Mouse (Mus musculus) hematopoietic stem cell, adult 5-6 weeks (primary cell): Measurements from ENCODE around the gene Actr1a. TPM values are rescaled to one million over a fixed set of nuclear protein-coding genes. Genes with fewer than 3 reads are reported as not detected.

ENCODE experiments used
- ATAC-seq, 2 experiments: fragments of 125-278 bp in 1 of 2; replicated peaks in 1 of 2; 2 replicates each; pipeline ENCODE4 v1.8.0; 2016 to 2017; ENCODE audit warnings: inconsistent platforms in 2 of 2, mild to moderate bottlenecking in 2 of 2, moderate number of reproducible peaks in 2 of 2, low read depth in 1 of 2, moderate TSS enrichment in 1 of 2; ENCODE audit not compliant: low FRiP score in 2 of 2, poor library complexity in 2 of 2, severe bottlenecking in 2 of 2, insufficient read depth in 1 of 2, low TSS enrichment in 1 of 2
- total RNA-seq: library from RNA; stranded (forward); fragments of 172-1452, 232-1000 nt; gene quantifications from 2 replicates; pipeline ENCODE4 v1.2.3, GENCODE M21; 2017

The Actr1a gene
- total RNA-seq, 1 experiment from 2014 or later, result 97.6 TPM

- no peak for ATAC-seq
Observed at GRCm38 (mm10) chr19:46409506-46409905, 14.0 kb upstream of the Actr1a start.

- no peak for ATAC-seq
Observed at GRCm38 (mm10) chr19:46406592-46407386, 11.2 kb upstream of the Actr1a start.

- no peak for ATAC-seq
Observed at GRCm38 (mm10) chr19:46404030-46404429, 8.5 kb upstream of the Actr1a start.

- ATAC-seq, result no peak
Observed at GRCm38 (mm10) chr19:46400558-46400957, 5.0 kb upstream of the Actr1a start.

- no peak for ATAC-seq
Observed at GRCm38 (mm10) chr19:46399886-46400285, 4.3 kb upstream of the Actr1a start.

- ATAC-seq, result no peak
Observed at GRCm38 (mm10) chr19:46399372-46399771, 3.8 kb upstream of the Actr1a start.

GRCm38 (mm10) chr19:46398401-46398800 is 2.9 kb upstream of the Actr1a start:
- ATAC-seq, result no peak

- no peak for ATAC-seq
Observed at GRCm38 (mm10) chr19:46397436-46398001, 2.0 kb upstream of the Actr1a start.

GRCm38 (mm10) chr19:46396686-46397435 is 1.3 kb upstream of the Actr1a start, which contains the start of gene Sufu:
Gene Sufu, plus strand, starts transcription at chr19:46396896.
- ATAC-seq, result peak; percentile 83 to 86

- no peak for ATAC-seq
Observed at GRCm38 (mm10) chr19:46396109-46396508, 561 bp upstream of the Actr1a start.

- ATAC-seq, result no peak
Observed at GRCm38 (mm10) chr19:46394712-46395108, 838 bp downstream of the Actr1a start.

- no peak for ATAC-seq
Observed at GRCm38 (mm10) chr19:46392018-46392417, 3.5 kb downstream of the Actr1a start.

- ATAC-seq, result no peak
Observed at GRCm38 (mm10) chr19:46389872-46390271, 5.7 kb downstream of the Actr1a start.

GRCm38 (mm10) chr19:46382275-46382674 is 13.3 kb downstream of the Actr1a start:
- no peak for ATAC-seq

- no peak for ATAC-seq
Observed at GRCm38 (mm10) chr19:46375891-46376290, 19.7 kb downstream of the Actr1a start.

GRCm38 (mm10) chr19:46375489-46375888 is 20.1 kb downstream of the Actr1a start:
- no peak for ATAC-seq

GRCm38 (mm10) chr19:46374477-46375088 is 21.0 kb downstream of the Actr1a start:
- peak in 1 of 2 experiments; percentile 32; a peak in 1 of 4 replicates for ATAC-seq

- ATAC-seq, result peak; percentile 81 to 89
Observed at GRCm38 (mm10) chr19:46369204-46369603, 26.3 kb downstream of the Actr1a start.
